In genomic region chr10:13693276-13693675, GRCm38 (mm10) we compare ENCODE assay signal across 27 mouse cellular contexts.
"Had no signal": no experiment of that assay in that cellular context is flagged by ENCODE, and none has a peak within 500 bp of the region (broad histone marks: within the 10 kb centered on the region; RNA-seq: fewer than 3 reads in every experiment).

No protein-coding gene starts in this region.

- H3K36me3 ChIP-seq: heart, embryonic 10.5 days; heart, embryonic 12.5 days; hindbrain, embryonic 10.5 days; hindbrain, embryonic 12.5 days; intestine, embryonic 15.5 days; limb, embryonic 10.5 days; limb, embryonic 12.5 days; liver, embryonic 13.5 days; liver, embryonic 15.5 days had no signal

- ATAC-seq: hindbrain, embryonic 16.5 days; inflammation-experienced regulatory T-cells, adult 6 months; intestine, embryonic 15.5 days; intestine, postnatal 0 days had no signal

- H3K4me1 ChIP-seq: heart, embryonic 10.5 days; heart, embryonic 12.5 days; hindbrain, embryonic 10.5 days; hindbrain, embryonic 12.5 days; intestine, embryonic 15.5 days; liver, embryonic 13.5 days; liver, embryonic 15.5 days had no signal

- H3K9ac ChIP-seq: heart, embryonic 12.5 days; hindbrain, embryonic 12.5 days; hindbrain, embryonic 14.5 days; intestine, embryonic 15.5 days; limb, embryonic 12.5 days; liver, embryonic 13.5 days; liver, embryonic 15.5 days had no signal

- H3K27me3 ChIP-seq: heart, embryonic 12.5 days; hindbrain, embryonic 12.5 days; intestine, embryonic 15.5 days; liver, embryonic 13.5 days; liver, embryonic 15.5 days had no signal

- H3K9me3 ChIP-seq: heart, embryonic 10.5 days; heart, embryonic 12.5 days; hindbrain, embryonic 10.5 days; hindbrain, embryonic 12.5 days; intestine, embryonic 15.5 days; limb, embryonic 10.5 days; limb, embryonic 12.5 days; liver, embryonic 13.5 days; liver, embryonic 15.5 days had no signal

- DNase-seq: gastrocnemius, postnatal 14 days; gastrocnemius, postnatal 36 days; heart, postnatal 10 days; heart, postnatal 4 days; kidney, adult 18-20 months; kidney, adult 8-10 months; kidney, postnatal 10 days; kidney, postnatal 25 days; kidney, postnatal 4 days; layer of hippocampus, adult 9-11 months; layer of hippocampus, postnatal 36 days; liver; liver, embryonic 13.5 days had no signal

- H3K4me2 ChIP-seq: heart, embryonic 12.5 days; hindbrain, embryonic 12.5 days; hindbrain, embryonic 14.5 days; intestine, embryonic 15.5 days; limb, embryonic 12.5 days; liver, embryonic 11.5 days; liver, embryonic 13.5 days; liver, embryonic 15.5 days had no signal

- H3K4me3 ChIP-seq: heart, embryonic 10.5 days; heart, embryonic 12.5 days; hindbrain, embryonic 10.5 days; hindbrain, embryonic 12.5 days; intestine, embryonic 15.5 days; layer of hippocampus, adult 2 months; limb, embryonic 10.5 days; limb, embryonic 12.5 days; liver, embryonic 13.5 days; liver, embryonic 15.5 days had no signal

- H3K27ac ChIP-seq: heart, embryonic 10.5 days; hindbrain, embryonic 10.5 days; hindbrain, embryonic 12.5 days; hindbrain, embryonic 14.5 days; intestine, embryonic 15.5 days; layer of hippocampus, adult 2 months; limb, embryonic 10.5 days; limb, embryonic 12.5 days; liver, embryonic 13.5 days; liver, embryonic 15.5 days had no signal
